Mouse (Mus musculus) kidney, postnatal 25 days (tissue): ENCODE measurements around the gene Gm5105.

Experiments
- DNase-seq, 2 experiments: peaks; one replicate each; pipeline ENCODE4 v3.0.0; 2021; ENCODE audit warnings: mixed read lengths in 2 of 2

Gene Gm5105

DNA sequence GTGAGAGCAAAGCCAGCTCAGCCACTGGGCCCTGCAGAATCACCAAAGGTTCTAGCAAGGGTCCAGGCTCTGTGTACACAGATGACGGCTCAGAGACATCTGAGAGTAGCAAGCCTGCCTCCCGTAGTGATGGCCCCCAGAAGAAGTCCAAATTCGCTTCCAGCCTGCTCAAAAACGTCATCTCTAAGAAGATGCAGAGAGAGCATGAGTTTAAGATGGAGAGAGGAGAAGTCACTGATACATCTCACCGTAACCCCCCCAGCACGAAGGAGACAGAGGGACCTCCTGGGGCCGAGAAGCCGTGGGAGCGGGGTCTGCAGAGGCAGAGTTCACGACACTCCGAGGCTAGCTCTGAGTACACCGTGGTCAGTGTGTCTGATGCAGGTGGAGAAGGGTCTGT, at the start of gene Gm5105:
Gene Gm5105, minus strand, starts transcription at position 101 of the 400 bp plus-strand sequence.
- no peak for DNase-seq

DNA sequence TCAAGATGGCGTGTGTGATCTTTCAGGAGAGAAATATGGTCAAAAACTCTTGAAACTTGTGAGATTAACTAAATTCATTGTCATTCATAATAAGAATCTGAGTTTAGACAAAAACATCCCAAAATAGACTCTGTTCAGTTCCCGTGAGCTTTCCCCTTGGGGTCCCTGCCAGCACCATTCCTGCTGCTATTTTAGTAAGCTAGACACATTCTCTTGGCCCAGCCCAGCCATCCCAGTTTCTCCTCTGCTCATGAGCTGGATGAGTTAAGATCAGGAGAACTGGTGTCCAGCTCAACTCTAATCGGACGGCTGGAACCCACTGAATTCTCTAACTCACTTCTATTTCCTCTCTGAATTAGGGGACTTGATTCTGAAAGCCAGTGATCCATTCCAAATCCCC, 49.7 kb upstream of the Gm5105 start:
- DNase-seq = no peak

DNA sequence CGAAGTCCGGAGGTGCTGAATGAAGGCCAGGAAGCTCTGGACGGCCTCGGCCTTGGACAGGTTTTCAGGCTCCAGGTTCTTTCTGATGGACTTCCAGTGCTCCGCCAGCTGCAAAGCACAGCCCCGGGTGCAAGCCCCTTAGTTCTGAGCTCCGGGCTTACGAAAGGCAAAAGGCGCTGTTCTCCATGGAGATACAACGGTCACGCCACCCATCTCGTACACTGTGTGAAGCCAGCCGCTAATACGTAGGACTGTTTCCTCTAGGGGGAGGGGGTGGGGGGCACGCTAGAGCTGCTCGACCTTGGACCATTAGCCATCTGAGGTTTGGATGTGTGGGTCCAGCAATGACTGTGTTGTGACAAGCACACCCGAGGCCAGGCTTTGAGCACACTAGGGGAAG, 46.9 kb upstream of the Gm5105 start:
- no peak for DNase-seq

DNA sequence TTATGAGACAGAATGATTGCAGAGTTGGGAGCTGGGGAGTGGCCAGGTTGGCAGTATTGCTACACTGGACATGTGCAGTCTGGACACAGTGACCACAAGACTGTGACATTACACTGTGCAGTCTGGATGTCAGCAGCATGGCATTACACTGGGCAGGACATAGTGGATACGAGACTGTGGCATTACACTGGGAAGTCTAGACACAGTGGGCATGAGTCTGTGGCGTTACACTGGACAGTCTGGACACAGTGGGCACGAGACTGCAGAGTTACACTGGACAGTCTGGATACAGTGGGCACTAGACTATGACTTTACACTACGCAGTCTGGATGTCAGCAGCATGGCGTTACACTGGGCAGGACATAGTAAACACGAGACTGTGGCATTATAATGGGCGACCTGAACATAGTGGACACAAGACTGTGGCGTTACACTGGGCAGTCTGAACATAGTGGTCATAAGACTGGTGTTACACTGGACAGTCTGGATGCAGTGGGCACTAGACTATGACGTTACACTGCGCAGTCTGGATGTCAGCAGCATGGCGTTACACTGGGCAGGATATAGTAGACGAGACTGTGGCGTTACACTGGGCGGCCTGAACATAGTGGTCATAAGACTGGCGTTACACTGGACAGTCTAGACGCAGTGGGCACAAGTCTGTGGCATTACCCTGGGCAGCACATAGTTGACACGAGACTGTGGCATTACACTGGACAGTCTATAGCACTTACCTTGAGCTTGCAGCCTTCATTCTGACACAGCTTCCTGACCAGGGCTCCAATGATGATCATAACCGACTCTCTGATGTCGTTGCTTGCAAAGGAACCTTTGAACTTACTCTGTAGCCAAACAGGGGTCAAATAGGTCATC, 44.0 kb upstream of the Gm5105 start:
- DNase-seq = no peak

DNA sequence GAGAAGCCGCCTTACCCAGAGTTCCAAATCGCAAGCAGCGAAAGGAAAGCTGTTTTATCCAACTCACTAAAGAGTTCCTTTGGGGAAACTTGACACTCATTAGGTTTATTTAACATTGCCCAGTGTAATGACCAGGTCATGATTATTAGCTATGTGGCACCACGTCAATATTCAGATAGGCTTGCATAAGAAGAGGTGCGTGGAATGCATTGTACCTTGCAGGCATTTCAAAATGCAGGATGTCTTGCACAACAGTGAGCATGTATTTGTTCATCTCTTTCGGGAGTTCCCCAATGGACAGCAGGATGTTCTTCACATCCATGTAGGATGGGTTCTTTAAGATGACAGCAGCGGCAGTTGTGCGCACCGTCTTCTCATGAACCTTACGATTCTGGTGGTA, 39.7 kb upstream of the Gm5105 start:
- DNase-seq = no peak

DNA sequence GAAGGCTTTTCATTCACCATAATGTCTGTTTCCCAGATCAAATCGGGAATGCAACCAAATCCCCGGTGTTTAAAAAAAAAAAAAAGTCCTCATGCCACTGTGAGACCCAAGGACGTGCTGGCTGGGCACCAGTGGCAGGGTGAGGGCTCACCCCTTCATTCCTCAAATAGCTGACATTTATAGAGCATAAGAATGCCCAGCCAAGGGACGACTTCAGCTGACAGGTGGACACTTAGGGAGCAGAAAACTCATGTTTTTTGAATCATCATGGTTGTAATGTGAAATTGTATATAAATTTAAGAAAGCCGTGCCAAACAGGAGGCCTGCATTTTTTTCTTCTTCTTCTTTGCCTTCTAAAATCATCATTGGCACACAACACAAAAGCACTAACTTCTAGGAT, 37.9 kb upstream of the Gm5105 start:
- DNase-seq = no peak

DNA sequence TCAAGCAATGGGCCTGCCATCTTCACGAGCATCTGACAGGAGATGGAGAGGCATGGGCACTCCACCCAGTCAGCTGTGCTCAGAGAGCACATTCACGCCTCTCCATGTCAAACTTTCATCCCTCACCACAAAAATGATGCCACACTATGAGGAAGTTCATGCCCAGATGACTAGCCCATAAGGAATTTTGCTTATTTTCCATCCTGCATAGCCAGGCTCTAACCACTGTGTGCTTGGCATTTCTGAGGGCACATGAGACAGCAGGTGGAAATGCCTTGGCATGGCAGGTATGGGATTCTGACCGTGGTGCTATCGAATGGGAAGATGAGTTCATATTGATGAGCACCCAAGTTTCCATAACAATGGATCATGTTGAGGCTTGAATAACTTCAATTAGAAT, 36.5 kb upstream of the Gm5105 start:
- no peak for DNase-seq

DNA sequence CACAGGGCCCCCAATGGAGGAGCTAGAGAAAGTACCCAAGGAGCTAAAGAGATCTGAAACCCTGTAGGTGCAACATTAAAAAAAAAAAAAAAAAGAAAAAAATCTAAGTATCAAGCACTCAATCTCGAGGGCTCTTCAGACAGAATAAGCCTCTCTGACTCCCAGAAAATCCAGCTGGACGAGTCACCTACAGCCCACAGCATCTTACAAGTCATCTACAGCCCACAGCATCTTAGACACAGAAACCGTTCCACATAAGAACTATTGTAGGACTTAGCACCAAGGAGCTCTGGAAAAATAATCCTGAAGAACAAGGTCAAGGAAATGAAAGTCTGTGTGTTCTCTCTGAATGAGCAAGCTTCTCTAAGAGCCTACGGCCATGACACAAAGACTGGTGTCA, 34.7 kb upstream of the Gm5105 start:
- DNase-seq = no peak

DNA sequence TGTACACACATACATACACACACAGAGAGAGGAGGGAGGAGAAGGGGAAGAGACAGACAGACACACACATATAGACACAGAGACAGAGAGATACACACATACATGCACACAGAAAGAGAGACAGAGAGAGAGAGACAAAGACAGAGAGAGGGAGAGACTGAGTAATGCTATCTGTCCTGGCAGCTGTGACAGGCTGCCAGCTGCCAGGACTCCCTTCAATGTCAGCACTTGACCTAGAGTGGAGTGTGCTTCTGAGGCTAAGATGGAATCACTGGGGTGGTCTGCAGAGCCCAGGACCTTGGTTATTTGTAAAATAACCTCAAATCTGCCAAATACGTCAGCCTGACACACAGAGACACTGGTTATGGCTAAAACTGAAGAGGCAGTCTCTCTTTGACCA, 30.5 kb upstream of the Gm5105 start:
- no peak for DNase-seq

DNA sequence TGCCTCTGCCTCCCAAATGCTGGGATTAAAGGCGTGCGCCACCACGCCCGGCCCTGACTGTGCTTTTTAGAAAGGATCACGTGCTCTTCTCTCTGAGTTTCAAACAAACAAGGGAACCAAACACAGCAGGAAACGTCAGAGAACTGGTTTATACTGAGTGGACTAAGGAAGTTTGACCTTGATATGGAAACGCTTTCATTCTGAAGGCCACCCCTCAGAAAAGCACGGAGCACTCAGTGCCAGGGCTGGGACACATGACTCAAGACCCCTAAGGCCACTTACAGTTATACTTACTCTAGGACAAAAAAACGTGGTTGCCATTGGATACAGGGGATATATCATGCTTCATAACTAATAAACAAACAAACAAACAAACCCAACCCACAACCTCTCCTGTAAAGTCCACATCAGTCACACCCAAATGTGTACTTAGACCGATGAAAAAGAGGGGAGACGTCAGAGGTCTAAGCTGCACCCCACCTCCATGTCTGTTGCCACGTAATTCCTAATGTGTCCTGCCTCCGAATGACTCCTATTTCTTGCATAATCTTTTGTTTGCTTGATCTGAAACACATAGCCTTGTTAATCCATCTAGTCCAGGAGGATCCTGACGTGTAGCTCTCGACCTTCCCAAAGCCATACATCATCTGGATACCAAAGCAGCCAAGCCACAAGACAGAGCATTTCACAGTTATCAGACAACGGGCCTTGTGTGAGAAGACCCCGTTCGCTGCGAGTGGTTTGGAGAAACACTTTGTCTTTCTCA, 29.3 kb upstream of the Gm5105 start:
- DNase-seq = no peak

DNA sequence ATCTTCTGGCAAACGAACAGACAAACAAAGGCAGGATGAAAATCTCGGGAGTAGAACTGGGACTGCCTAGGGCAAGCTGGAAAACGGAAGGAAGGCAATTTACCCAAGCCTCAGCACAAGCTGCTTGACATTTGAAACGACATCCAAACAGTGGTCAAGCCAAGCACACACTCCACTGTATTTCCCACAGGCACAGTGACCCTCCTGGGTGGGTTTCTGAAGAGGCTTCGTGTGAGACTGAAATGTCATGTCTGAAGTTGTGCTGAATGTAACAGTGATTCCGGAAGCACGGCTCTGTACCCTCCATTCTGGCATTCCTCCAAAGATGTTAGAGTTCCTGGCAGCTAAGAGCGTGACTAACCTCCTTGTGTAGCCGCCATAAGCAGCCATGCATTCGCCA, 28.5 kb upstream of the Gm5105 start:
- no peak for DNase-seq

DNA sequence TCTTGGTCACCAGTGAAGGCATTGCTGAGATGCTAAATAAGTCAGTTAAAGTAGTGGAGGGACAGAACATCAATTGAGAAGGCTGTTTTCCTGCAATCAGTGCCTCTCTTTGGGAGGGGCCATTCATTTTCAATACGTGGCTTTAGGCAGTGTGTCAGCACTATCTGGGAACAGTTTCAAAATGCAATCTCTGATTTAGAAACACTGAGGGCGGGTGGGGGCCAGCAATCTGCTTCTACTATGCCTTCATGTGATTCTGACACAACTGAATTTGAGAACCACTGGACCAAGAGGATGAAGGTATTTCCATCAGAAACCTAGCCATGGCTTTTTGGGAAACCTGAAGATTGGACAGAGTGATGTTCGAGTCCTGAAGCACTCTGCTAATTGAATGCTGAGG, 28.1 kb upstream of the Gm5105 start:
- DNase-seq = no peak

DNA sequence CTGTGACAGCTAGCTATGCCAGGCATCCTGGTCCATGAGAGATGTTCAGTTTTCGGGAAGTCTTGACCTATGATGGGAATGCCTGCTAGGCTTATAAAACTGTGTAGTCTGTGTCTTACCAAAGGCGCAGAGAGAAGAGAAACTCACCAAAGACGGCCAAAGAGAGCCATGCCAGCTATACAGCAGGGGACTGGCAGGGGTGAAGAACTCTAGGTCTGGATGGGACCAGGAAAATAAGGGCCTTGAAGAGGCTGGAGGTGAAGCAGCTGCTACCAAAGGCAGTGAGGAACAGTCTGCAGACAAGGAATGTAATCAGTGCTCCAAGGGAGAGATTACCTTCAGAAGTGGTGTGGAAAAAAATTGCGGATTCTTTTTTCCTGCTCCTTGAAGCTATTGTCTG, 16.7 kb upstream of the Gm5105 start:
- DNase-seq = no peak

DNA sequence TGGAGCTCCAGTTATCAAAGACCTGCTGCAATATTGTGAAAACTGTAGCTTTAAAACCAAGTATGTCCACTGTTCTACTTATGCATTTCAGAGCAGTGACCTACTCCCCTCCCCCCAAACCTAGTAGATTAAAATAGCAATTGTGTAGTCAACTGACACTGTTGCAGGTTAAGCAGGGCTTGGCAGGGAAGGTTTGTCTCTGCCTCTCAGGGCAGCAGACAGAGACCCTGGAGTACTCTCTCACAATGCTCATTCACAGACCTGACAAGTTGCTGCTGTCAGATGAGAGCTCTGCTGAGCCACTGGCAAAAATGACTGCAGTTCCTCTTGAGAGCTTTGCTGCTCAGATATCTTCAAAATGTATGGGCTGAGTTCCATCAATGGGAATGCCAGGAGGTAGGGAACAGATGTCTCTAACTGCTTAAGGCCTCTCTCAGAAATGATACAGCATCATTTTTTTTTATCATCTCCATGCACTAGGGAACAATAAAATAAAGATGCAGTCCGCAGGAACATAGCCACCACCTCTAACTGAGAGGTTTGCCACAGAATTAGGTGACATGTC, 16.0 kb upstream of the Gm5105 start:
- DNase-seq = no peak

DNA sequence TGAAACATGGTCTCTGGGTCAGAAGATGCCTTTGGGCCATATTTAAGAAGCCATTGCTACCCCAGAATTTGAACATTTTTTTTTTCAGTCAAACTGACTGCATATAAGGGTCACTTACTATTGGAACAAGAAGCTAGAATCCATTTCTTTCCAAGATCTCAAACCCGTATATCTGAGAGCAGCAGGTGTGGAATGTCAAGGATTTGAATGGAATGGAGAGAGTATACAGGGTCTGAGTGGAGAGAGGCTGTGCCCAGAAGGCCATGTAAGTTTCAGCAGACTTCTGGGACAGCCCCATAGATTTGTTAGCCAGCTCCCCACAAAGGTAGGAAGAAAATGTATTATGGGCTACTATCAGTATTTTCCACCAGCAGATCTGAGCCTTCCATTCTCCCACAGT, 11.5 kb upstream of the Gm5105 start:
- DNase-seq = no peak

DNA sequence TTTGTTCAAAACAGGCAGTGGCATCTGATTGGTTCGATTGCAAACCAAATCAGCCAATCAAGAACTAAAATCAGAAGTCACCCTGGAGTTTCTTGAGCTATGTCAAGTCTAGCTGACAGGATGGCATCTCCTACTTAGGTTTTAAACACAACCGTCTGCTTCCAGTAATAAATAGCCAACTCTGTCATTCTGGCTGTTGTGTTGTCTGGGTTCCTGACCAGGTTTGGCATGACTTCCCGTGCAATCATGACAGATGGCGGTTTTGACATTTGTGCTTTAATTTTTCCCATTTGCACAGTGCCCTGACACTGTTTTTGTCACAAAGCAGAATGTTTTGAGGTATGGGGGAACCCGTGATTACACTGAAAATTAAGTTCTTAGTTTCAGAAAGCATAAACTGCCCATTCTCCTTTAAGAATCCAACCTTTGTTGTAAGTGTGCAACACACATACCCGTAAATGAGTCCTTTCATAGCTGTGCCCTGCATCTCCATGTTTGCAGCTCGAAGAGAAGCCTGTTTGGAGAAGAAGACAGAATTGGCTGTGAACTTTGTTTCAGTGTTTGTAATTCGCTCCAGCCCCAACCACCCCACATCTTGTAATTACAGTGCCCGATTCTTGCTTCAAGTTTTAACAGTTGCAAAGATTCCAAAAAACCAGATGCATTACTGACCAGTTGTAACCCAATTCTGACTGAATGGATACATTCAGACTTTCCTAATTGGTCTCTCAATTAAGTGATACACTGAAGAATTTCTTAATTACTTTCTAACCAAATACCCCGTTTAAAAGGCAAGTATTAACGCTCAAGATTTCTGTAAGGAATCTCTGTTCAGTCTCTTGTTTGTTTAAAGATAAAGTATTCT, 10.5 kb upstream of the Gm5105 start:
- DNase-seq = no peak

DNA sequence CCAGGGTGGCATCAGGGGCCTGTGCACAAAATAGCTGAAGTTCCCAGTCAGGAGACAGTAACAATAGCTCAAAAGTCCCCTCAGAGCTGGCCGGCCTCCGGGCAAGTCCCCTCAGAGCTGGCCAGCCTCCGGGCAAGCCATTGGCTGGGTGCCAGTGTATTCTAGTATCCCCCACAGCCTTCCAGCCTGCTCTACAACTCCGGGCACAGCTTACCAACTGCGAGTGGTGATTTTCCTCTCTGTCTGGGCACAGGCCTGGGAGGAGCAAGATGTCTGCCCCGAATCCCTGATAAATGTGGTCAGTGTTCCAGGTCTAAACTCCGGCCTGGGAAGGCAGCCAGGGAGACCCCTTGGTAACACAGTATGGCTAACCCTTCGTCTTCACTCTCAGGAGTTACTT, 8.0 kb upstream of the Gm5105 start:
- DNase-seq = no peak

DNA sequence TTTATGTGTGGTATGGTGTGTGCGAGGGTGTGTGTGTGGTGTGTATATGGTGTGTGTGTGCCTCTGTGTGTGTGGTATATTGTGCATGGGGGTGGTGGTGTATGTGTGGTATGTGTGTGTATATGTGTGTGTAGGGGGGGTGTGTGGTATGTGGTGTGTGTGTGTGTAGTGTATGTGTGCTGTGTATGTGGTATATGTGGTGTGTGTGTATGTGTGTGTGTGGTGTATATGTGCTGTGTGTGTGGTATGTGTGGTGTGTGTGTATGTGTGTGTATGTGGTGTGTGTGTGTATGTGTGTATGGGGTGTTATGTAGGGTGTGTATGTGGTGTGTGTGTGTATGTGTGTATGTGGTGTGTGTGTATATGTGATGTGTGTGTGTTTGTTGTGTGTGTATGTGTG, 7.0 kb upstream of the Gm5105 start:
- no peak for DNase-seq

DNA sequence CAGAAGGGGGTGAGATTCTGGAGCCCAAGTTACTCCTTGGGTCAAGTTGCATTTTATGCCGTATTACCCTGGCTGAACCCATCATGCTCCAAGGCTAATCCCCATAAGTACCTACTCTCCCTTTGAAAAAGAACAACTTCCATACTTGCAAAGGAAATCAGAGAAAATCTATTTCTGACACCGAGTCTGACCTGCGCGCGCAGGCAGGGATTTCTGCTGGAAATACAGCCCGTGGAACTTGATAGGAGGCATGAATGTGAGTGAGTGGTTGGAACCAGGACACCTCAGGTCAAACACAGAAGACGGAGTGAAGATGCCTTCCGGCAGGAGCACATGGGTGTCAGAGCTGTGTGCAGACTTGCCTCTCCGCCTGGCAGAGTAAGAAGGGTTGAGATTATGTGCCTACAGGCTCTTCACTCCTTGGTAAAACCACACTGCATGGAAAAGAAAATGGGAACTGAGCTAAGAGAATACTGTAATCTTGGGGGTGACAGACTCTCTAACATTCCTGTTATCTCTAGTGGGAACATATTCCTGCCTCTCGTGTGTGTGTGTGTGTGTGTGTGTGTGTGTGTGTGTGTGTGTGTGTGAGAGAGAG, 4.4 kb upstream of the Gm5105 start:
- no peak for DNase-seq

DNA sequence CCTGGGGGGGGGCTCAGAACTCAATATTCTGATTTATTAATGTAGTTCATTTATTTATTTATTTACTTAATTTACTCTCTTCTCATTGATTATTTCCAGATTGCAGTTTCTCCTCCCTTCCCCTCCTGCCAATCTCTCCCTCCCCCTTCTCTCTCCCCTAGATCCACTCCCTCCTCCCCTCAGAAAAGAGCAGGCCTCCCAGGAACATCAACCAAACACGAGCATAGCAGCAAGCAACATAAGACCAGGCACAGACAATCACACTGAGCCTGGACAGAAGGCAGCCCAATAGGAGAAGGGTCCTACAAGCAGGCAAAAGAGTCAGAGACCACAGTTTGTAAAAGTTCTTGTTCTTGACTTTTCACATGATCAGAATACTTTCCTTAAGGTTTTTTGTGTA, 3.8 kb upstream of the Gm5105 start:
- no peak for DNase-seq

DNA sequence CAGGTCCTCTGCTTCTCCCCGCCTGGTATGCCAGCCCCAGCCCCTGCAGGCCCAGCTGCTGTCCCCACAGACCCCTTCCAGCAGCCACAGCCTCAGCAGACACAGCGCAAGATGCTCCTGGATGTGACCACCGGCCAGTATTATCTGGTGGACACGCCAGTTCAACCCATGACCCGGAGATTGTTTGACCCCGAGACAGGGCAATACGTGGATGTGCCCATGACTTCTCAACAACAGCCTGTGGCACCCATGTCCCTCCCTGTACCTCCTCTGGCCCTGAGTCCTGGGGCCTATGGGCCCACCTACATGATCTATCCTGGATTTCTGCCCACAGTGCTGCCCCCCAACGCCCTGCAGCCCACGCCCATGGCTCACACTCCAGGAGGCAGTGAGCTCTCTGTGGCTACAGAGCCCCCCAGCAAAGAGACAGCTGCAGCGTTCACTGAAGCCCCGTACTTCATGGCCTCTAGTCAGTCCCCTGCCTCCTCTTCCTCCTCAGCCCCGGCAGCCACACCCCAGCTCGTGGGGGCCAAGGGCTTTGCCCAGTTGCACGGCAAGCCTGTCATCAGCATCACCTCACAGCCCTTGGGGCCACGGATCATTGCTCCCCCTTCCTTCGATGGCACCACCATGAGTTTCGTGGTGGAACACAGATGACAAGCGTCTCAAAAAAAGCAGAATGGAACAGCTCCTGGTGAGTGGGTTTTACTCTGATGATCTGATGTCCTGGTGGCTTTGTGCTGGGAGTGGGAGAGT, 2.7 kb upstream of the Gm5105 start:
- no peak for DNase-seq

DNA sequence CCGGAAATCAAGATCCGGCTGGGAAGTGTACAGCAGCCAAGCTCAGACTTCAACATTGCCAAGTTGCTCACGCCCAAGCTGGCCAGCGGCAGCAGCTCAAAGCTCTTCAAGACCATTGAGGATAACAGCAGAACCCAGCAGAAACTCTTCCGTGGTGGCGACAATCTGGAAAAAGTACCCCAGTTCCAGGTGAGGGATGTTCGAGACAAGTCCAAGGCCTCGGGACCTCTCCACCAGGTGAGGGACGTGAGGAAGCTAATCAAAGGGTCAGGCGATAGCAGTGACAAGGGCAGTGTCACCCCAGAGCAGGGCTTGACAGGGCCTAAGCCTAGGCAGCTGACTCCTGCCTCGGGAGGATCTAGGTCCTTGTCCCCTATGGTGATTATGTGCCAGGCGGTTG, 915 bp upstream of the Gm5105 start:
- no peak for DNase-seq
